Mouse (Mus musculus): ENCODE measurements around the gene Exosc10. TPM values are rescaled to one million over a fixed set of nuclear protein-coding genes. Genes with fewer than 3 reads are reported as not detected.

The Exosc10 gene
- total RNA-seq, 1 experiment: 78.4 TPM

DNA sequence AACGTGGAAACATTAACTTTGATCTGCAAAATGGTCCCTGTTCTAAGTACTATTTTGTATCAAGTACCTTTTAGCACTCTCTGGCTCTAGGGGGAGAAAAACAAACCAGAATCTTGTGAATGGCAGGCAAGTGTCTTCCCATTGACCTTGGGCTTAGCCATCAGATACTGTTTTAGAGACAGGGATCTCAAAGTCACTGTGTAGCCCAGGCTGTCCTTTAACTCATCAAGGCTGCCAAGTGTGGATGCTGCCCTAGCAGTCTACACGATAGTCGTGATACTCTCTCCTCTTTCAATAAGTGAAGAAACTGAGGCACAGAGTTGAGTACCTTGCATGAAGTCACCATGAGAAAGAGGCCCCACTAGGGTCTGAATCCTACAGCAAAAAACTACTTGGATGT, 69.0 kb downstream of the Exosc10 start:
- in situ Hi-C loops (cut with MboI; ENCODE audit: low sequenced_read_pairs in 2 of 2, unreplicated experiment in 2 of 2): no loop called here
- H3K9ac ChIP-seq (ENCODE audit: insufficient read depth, low read depth, low read length, poor library complexity, severe bottlenecking): peak overlapping the region; percentile 21; the same call in 1 of the 2 replicates
- no peak for TF ChIP-seq ZC3H11A (IDR thresholded peaks at IDR 0.05; ENCODE audit: borderline replicate concordance, low read depth, low read length)
- TF ChIP-seq CHD2 (IDR thresholded peaks at IDR 0.05; ENCODE audit: low read depth, low read length): no peak
- no peak for TF ChIP-seq ZNF384 (IDR thresholded peaks at IDR 0.05; ENCODE audit: low read depth, low read length)
- no peak for TF ChIP-seq MAFK (IDR thresholded peaks at IDR 0.05; ENCODE audit: insufficient read depth, low read depth, low read length)
- TF ChIP-seq HCFC1 (IDR thresholded peaks at IDR 0.05; ENCODE audit: borderline replicate concordance, insufficient read depth, low read length): no peak
- H3K4me3 ChIP-seq (ENCODE audit: insufficient read depth in 1 of 2, low read depth in 1 of 2, low read length in 2 of 2, poor library complexity in 1 of 2, severe bottlenecking in 1 of 2): peak overlapping the region; percentile 9 to 32; a peak in 3 of 4 replicates
- no peak for DNase-seq (ENCODE audit: low read depth, low spot score)
- H3K36me3 ChIP-seq (ENCODE audit: control insufficient read depth, insufficient read depth, low read length, poor library complexity, severe bottlenecking): peaks cover 28% of the 10 kb centered on the region
- H3K27ac ChIP-seq (ENCODE audit: insufficient read depth, low read depth, low read length, poor library complexity, severe bottlenecking): no peak overlapping the region; the same call in 1 of the 2 replicates
- H3K9me3 ChIP-seq (ENCODE audit: control insufficient read depth, insufficient read depth, low read depth, low read length): no peaks in the 10 kb centered on the region
- peaks cover 2 to 8% of the 10 kb centered on the region in 2 experiments; a peak in 1 of 4 replicates for H3K4me1 ChIP-seq (ENCODE audit: control insufficient read depth in 2 of 2, insufficient read depth in 2 of 2, low read length in 2 of 2, poor library complexity in 1 of 2)

Other genes with a start within 250 kb of the Exosc10 start
- gene Ubiad1, start 113.7 kb upstream of the Exosc10 start, total RNA-seq (2012; rRNA removed): 24.0 and 25.7 TPM in 2 replicates
- 37.6 and 48.2 TPM in 2 replicates for gene Mtor, start 109.8 kb upstream of the Exosc10 start, total RNA-seq (2012; rRNA removed)
- gene Angptl7, start 58.0 kb upstream of the Exosc10 start, total RNA-seq (2012; rRNA removed): 0.13 and 0.37 TPM in 2 replicates
- 165 and 199 TPM in 2 replicates for gene Srm, start 33.1 kb downstream of the Exosc10 start, total RNA-seq (2012; rRNA removed)
- gene Masp2, start 44.1 kb downstream of the Exosc10 start, total RNA-seq (2012; rRNA removed): 3.7 and 5.9 TPM in 2 replicates
- gene Tardbp, start 68.6 kb downstream of the Exosc10 start, total RNA-seq (2012; rRNA removed): 229 and 259 TPM in 2 replicates
- gene Gm572, start 84.9 kb downstream of the Exosc10 start, total RNA-seq (2012; rRNA removed): 0.13 TPM in 1 of 2 replicates, not detected in the other
- gene Casz1, start 246.0 kb downstream of the Exosc10 start, total RNA-seq (2012; rRNA removed): 4.0 and 11.0 TPM in 2 replicates